Mouse (Mus musculus) kidney, adult 2 months (tissue): ENCODE measurements around the gene Nhlrc4. TPM values are rescaled to one million over a fixed set of nuclear protein-coding genes. Genes with fewer than 3 reads are reported as not detected.
A peak's percentile ranks its signal among the peaks of the same experiment; 100 is the strongest.

Experiments
- DNase-seq: peaks from one replicate; pipeline ENCODE4 v3.0.0; 2021
- H3K27ac ChIP-seq: fragments of 200-500 bp; 2 replicates; pipeline ENCODE4 v1.5.1; 2012; ENCODE audit warnings: low read depth, low read length, control low read depth, inconsistent platforms; ENCODE audit not compliant: insufficient read depth
- H3K27me3 ChIP-seq: fragments of 200-500 bp; replicated peaks from 2 replicates; pipeline ENCODE4 v1.6.1; 2012; ENCODE audit warnings: mild to moderate bottlenecking, moderate library complexity, low read length, inconsistent platforms; ENCODE audit not compliant: control insufficient read depth, insufficient read depth
- H3K36me3 ChIP-seq: fragments of 200-500 bp; 2 replicates; pipeline ENCODE4 v1.6.1; 2012; ENCODE audit warnings: mild to moderate bottlenecking, moderate library complexity, low read length, inconsistent platforms; ENCODE audit not compliant: control insufficient read depth, insufficient read depth
- H3K4me1 ChIP-seq: fragments of 200-500 bp; 2 replicates; pipeline ENCODE4 v1.6.1; 2011; ENCODE audit warnings: low read length; ENCODE audit not compliant: control insufficient read depth, insufficient read depth
- H3K4me3 ChIP-seq: fragments of 200-500 bp; 2 replicates; pipeline ENCODE4 v1.5.1; 2011; ENCODE audit warnings: mild to moderate bottlenecking, low read depth, low read length, control low read depth; ENCODE audit not compliant: insufficient read depth
- CTCF ChIP-seq: fragments of 200-500 bp; conservative IDR thresholded peaks from 2 replicates; pipeline ENCODE4 v1.5.1; 2011; ENCODE audit warnings: low read depth, mild to moderate bottlenecking, control low read depth, low read length, moderate library complexity, mixed read lengths; ENCODE audit not compliant: insufficient read depth, insufficient read length
- POLR2A ChIP-seq: fragments of 200-500 bp; IDR thresholded peaks from one replicate; pipeline ENCODE4 v1.6.1; 2011; ENCODE audit warnings: low read depth, low read length, control low read depth
- WGBS: fragments of 180-500 bp; shearing (Covaris S2); methylation state at CpG from one replicate; pipeline ENCODE4 v1.1.7; 2018; 5-methylcytosine and 5-hydroxymethylcytosine counted together
- polyA plus RNA-seq: library from polyadenylated mRNA; depleted of rRNA; stranded (reverse); fragments of >200 nt; gene quantifications from 2 replicates; pipeline ENCODE4 v1.2.3, GENCODE M21; 2012; rRNA removed

Nhlrc4 gene
- 16.0 and 21.0 TPM in 2 replicates for polyA plus RNA-seq

- TF ChIP-seq POLR2A = no peak
- TF ChIP-seq CTCF = no peak
- no peak within 1 kb of the TSS for H3K4me3 ChIP-seq
- H3K4me1 ChIP-seq = peaks cover 12% of the 10 kb centered on the region; the same call in 1 of the 2 replicates
- no peaks in the 10 kb centered on the region for H3K36me3 ChIP-seq
- no peak for DNase-seq
- H3K27me3 ChIP-seq = no peaks in the 10 kb centered on the region
- WGBS = 57% methylated on average over 6 of the region's 6 CpGs
- H3K27ac ChIP-seq = peak within 1 kb of the TSS; percentile 83
Measured at GRCm38 (mm10) chr17:25944366-25945163, at the start of gene Nhlrc4, which contains the start of gene Pigq. Nhlrc4 (minus strand) TSS chr17:25944961. Pigq (minus strand) TSS chr17:25944936.

DNA sequence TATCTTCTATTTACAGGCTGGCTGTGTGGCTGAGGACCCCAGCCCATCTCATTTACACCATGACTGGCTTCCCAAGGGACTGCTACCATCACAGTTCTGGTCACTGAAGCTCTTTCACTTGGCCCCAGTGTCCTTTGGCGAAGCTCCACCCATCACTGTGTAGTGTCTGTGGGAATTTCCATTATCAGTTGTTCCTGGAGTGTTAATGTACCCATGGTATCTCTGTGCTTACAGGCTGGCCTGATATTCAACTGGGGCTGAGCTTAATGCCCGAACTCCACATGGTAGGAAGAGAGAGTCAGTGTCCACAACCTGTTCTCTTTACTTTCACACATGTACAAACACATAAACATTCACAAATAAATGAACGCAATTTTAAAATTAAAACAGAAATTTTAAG lies 48.7 kb upstream of the Nhlrc4 start:
- no peak for DNase-seq
- no peak overlapping the region for H3K27ac ChIP-seq
- WGBS = 93% methylated on average over 3 of the region's 3 CpGs
- H3K4me3 ChIP-seq = no peak overlapping the region
- no peaks in the 10 kb centered on the region for H3K27me3 ChIP-seq
- TF ChIP-seq CTCF (no peak), POLR2A (no peak)
- peaks cover 5% of the 10 kb centered on the region; the same call in 1 of the 2 replicates for H3K4me1 ChIP-seq
- H3K36me3 ChIP-seq = peaks cover 18% of the 10 kb centered on the region

DNA sequence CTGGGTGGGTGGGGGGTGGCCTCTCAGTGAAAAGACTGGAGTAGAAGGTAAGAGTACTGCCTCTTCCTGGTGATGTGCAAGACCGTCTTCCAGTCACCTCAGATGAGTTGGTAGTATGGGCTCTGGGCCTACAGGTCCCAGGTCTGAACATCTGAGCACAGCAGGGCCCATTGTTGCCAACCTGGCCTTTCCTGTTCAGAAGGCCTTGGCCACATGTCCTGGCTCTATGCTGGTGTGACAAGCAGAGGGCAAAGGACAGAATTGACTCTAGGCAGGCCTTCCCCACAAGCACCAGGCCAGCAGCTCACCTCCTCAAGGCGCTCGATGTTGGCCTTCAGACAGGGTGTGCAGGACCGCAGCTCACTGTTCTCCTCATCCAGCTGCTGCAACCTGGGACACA lies 47.5 kb upstream of the Nhlrc4 start:
- Histone ChIP-seq H3K4me3 (no peak overlapping the region), H3K27me3 (no peaks in the 10 kb centered on the region), H3K27ac (no peak overlapping the region), H3K4me1 (no peaks in the 10 kb centered on the region), H3K36me3 (peaks cover 16% of the 10 kb centered on the region)
- WGBS = 81% methylated on average over 4 of the region's 4 CpGs
- no peak for DNase-seq
- TF ChIP-seq CTCF (no peak), POLR2A (no peak)

GRCm38 (mm10) chr17:25990331-25990730 lies 45.6 kb upstream of the Nhlrc4 start:
- H3K4me3 ChIP-seq = no peak overlapping the region
- H3K4me1 ChIP-seq = no peaks in the 10 kb centered on the region
- DNase-seq = no peak
- 86% methylated on average over 5 of the region's 5 CpGs for WGBS
- no peaks in the 10 kb centered on the region for H3K27me3 ChIP-seq
- H3K36me3 ChIP-seq = peaks cover 14% of the 10 kb centered on the region
- no peak overlapping the region for H3K27ac ChIP-seq
- no peak for TF ChIP-seq CTCF
- TF ChIP-seq POLR2A = no peak

DNA sequence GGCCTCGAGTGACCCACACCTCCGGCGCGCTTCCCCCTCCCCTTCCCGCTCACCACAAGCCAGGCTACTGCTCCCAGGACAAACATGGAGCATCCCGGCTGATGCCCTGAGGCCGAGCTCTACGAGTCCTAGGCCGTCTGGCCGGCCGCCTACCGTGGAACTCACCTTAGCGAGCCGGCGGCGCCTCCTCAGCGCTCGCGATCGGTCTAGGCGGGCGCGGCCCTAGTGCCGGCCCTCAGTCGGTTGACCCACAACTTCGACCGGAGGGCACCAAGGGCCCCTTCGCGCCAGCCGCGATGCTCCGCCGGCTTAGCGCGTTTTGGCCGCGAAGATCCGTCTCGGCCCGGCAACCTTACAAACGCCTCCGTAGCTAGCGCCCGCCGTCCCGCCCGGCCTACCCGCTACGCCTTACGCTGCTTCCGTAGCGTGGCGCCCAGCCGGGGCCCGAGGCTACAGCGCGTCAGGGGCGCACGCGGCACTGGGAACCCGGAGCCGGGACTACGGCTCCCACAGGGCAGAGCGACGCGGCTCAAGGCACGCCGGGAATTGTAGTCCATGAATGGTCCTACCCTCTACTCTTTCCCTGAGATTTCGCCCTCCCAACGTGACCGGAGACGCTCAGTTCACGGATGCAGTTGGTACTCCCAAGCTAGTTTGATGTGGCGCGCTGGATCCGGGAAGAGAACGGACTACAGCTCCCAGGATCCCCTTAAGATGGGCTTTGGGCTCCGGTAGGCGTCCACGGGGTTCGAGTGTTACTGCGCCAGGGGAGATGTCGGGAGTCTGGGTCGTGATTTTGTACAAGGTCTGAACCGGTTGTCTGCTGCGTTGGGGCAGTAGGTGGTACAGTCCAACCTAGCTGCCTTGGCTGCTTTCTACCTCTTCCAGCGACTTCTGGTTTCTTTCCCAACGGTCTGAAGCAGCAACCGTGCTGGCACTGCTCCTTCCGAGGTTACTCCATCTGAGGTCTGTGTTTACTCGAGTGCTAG lies 40.8 kb upstream of the Nhlrc4 start, which contains the start of gene Capn15:
Capn15 (minus strand) TSS at position 491 of the 989 bp plus-strand sequence.
- H3K27ac ChIP-seq = peak within 1 kb of the TSS; percentile 58
- H3K4me1 ChIP-seq = peaks cover 8% of the 10 kb centered on the region; the same call in 1 of the 2 replicates
- under 1% methylated on average over 91 of the region's 91 CpGs for WGBS
- peaks cover 5% of the 10 kb centered on the region for H3K36me3 ChIP-seq
- no peak for TF ChIP-seq CTCF
- TF ChIP-seq POLR2A = no peak
- peak within 1 kb of the TSS; percentile 83 for H3K4me3 ChIP-seq
- DNase-seq = peak; percentile 97
- no peaks in the 10 kb centered on the region for H3K27me3 ChIP-seq

DNA sequence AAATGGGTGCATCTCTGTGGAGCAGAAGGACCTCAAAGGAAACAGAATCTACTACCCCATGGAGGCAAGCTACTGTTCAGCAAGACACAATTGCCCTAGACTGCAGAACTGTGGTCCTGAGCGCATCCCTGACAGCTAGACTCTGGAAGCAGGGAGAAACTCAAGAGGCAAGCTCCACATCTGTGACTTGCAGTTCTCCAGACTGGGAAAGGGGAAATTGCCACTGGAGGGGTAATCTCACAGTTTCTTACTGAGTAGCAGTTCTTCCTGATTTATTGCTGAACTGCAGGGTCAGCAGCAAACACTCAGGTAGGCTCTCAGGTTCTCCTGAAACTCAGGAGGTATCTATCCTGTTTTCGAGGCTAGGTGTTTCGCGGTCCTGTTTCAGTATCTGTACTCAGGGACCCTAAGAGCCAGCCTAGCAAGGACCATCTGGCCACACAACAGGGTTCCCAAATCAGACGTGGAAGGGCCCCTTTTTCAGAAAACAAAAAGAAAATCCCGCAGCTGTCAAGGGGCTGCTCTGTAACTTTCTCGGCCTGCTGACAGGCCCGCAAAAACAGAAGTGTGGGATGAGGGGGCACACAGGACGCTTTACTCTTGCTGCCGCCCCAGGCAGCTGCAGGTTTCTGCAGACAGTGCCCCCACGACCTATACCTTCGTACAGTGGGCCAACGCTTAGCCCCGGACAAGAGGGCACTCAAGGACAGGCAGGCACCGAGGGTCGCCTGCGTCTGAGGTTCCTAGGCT lies 40.0 kb upstream of the Nhlrc4 start:
- peak; percentile 29 for DNase-seq
- H3K27ac ChIP-seq = peak overlapping the region; percentile 58
- WGBS = 6% methylated on average over 17 of the region's 17 CpGs
- no peaks in the 10 kb centered on the region for H3K27me3 ChIP-seq
- peaks cover 13% of the 10 kb centered on the region for H3K4me1 ChIP-seq
- peak overlapping the region; percentile 83 for H3K4me3 ChIP-seq
- TF ChIP-seq POLR2A (no peak), CTCF (no peak)
- H3K36me3 ChIP-seq = peaks cover 2% of the 10 kb centered on the region; the same call in 1 of the 2 replicates
